Mouse (Mus musculus): Measurements from ENCODE around the gene Pex7.
A peak's percentile ranks its signal among the peaks of the same experiment; 100 is the strongest.
"Not testable (repeated sequence)": the region's sequence is repeated elsewhere in the genome, so short reads cannot be mapped to it uniquely, and the experiment has no call there.

Pex7 gene

DNA sequence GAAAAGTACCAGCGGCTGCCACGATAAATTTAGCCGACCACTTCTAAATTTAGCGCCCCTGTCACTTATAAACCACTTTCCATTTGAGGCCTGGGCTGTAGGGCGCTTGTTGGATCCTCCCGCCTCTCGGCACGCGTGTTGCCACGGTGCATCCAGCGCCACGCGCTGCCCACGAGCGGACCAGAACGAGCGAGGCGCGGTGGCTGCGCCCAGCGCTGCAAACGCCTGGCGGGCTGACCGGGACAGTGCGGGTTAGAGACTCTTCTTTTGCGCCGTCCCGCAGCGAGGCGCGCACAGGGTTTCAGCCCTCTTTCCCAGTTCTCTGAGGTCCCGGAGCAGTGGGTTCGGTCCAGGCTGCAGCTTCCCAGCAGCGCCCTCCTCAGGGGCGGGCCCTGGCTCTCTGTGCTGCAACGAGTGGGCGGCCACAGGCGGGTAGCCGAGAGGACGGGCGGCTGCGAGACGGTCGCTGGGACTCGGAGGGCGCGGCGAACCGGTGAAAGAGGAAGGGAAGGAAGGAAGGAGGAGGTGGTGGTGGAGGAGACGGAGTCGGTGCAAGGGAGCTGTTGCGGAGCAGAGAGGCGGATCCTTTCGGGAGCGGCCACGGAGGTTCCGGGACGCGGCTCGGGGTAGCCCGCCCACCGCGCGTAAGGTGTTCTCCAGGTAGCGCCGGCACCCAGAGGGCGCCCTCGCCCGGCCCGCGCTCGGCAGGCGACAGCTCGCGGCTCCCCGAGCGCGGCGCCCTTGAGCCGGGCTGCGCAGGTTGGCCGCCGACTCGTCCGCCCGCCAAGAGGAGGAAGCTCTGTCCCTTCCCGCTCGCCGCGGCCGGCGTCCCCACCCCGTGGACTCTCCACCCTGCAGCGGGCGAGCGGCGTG is 26.3 kb upstream of the Pex7 start:
- DNase-seq (ENCODE audit: low spot score in 2 of 2), result peak in 1 of 2 experiments; percentile 53

- no peak for DNase-seq (ENCODE audit: low spot score in 2 of 2)
Observed at GRCm38 (mm10) chr10:19932986-19933385, 25.5 kb upstream of the Pex7 start.

GRCm38 (mm10) chr10:19928205-19928604 is 20.7 kb upstream of the Pex7 start:
- no peak for DNase-seq (ENCODE audit: low spot score in 2 of 2)

- DNase-seq (ENCODE audit: low spot score in 2 of 2), result not testable (repeated sequence)
Observed at GRCm38 (mm10) chr10:19926391-19926897, 19.0 kb upstream of the Pex7 start.

DNA sequence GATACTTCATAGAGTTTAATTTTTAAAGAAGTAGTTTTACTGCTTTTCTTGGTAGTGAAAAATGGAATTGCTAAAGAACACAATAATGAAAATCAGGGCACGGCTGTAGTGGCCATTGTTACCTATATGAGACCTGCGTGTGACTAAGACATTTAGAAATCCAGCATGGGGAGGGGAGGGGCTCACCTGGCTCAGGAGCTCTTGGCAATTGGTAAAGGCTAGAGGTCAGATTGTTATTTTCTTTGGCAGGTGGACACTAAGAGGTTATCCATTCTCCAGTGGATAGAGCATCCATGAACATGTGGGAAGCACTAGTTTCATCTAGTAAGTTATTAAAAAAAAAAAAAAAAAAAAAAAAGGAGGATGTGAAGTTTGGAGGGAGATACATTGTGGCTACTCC is 16.8 kb upstream of the Pex7 start:
- no peak for DNase-seq (ENCODE audit: low spot score in 2 of 2)

DNA sequence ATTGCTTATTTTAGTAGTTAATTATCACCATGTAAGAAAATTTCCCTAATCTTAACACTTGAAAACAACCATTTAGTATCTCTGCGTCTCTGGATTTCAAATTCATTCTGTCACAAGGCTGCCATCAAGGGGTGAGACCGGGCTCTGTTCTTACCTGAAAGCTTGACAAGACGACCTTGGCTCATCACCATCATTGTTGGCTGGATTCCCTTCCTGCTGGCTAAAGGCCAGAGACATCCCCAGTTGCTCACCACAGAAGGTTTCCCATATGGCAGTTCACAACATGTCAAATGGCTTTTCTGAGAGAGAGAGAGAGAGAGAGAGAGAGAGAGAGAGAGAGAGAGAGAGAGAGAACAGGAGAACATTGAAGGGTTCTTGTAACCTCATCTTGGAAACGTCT is 14.9 kb upstream of the Pex7 start:
- DNase-seq (ENCODE audit: low spot score in 2 of 2), result peak; percentile 53 to 92

DNA sequence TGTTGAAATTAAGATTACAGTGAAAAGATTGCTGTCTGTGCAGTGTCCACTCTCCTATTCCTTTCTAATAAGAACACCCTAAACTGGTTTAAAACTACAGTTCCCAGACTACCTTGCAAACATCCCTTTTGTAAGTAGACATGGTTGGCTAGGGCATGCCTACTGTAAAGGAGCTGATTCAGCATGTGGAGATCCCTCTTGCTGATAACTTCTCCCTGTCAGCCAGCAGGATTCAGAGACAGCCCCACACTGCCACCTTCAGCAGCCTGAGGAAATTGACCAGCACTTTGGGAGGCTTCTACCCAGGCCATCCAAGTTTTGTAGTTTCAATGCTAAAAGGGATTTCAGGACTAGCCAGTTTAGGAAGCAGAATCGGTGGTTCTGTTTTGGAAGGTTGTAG is 7.8 kb upstream of the Pex7 start:
- DNase-seq (ENCODE audit: low spot score in 2 of 2), result peak; percentile 37 to 55

DNA sequence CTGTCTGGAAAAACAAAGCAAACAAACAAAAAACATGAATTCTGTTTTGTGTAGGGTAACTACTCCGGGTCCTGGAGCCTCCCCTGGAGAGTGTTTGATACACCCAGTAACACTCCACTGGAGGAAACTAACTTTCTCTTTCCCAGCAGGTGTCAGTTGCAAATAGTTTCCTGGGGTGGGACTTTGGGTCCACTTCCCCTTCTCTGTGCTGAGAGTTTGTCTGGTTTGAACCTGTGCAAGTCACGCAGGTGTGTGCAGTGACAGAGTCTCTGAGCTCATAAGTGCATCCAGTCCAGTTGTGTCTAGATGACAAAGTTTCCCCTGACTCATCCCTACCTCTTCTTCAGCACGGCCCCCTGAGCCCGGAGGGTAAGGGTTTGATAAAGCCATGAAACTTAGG is 6.3 kb upstream of the Pex7 start:
- no peak for DNase-seq (ENCODE audit: low spot score in 2 of 2)

- no peak for DNase-seq (ENCODE audit: low spot score in 2 of 2)
Observed at GRCm38 (mm10) chr10:19911583-19911982, 4.1 kb upstream of the Pex7 start.

DNA sequence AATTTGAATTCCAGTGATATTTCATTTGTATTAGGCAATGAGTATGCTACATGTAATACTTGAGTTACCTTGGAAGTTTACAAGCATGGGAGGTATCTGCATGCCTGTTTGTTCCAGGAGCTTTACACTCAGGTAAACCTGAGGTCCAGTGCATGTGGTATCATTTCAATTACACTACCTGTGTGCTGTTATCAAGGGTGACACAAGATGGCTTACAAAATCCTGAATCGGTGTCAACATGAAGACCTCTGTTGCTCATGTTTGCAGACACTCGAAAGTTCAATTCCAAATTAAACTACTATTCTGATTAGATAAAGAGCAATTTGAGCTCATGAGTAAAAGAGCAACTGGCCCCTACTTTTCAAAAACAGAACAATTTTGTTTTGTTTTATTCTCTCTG is 3.0 kb upstream of the Pex7 start:
- no peak for DNase-seq (ENCODE audit: low spot score in 2 of 2)

GRCm38 (mm10) chr10:19908076-19908475 is 587 bp upstream of the Pex7 start:
- no peak for DNase-seq (ENCODE audit: low spot score in 2 of 2)

GRCm38 (mm10) chr10:19904077-19904820 is 3.2 kb downstream of the Pex7 start:
- DNase-seq (ENCODE audit: low spot score in 2 of 2), result no peak

- DNase-seq (ENCODE audit: low spot score in 2 of 2), result no peak
Observed at GRCm38 (mm10) chr10:19901992-19902391, 5.5 kb downstream of the Pex7 start.

DNA sequence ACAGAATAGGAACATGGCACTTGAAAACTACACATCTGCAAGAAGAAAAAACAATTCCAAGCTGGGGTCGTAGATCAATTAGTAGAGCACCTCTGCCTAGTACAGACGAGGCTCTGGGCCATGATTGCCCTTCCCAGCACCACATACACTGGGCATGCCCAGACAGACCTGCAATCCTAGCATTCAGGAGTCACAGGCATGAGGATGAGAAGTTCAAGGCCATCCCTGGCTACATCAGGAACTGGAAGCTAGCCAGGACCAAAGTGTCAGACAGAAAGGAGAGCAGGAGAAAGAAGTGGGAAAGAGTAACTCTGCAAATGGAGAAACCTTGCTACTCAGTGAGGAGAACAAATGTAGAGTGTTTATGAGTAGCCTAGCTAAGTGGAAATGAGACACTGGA is 7.3 kb downstream of the Pex7 start:
- no peak for DNase-seq (ENCODE audit: low spot score in 2 of 2)

- peak in 1 of 2 experiments; percentile 28 for DNase-seq (ENCODE audit: low spot score in 2 of 2)
Observed at GRCm38 (mm10) chr10:19893976-19894375, 13.5 kb downstream of the Pex7 start.

DNA sequence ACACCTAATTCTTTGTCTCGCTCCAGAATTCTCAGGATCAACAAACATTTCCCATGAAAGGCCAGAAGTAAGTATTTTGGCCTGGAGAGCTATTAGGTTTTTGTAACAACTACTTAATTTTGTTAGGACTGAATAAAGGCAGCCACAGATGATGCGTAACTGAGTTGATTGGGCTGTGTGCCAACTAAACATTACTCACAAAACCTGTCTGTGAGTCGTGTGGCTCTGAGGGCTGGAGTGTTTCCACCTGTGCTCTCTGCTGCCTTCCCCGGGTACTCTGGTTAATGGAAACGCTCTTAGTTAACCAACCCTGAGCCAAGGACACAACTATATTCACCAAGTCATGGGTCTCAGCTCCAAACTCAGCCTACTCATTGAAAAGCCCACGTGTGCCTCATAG is 14.3 kb downstream of the Pex7 start:
- DNase-seq (ENCODE audit: low spot score in 2 of 2), result no peak

- DNase-seq (ENCODE audit: low spot score in 2 of 2), result no peak
Observed at GRCm38 (mm10) chr10:19891686-19892085, 15.8 kb downstream of the Pex7 start.

DNA sequence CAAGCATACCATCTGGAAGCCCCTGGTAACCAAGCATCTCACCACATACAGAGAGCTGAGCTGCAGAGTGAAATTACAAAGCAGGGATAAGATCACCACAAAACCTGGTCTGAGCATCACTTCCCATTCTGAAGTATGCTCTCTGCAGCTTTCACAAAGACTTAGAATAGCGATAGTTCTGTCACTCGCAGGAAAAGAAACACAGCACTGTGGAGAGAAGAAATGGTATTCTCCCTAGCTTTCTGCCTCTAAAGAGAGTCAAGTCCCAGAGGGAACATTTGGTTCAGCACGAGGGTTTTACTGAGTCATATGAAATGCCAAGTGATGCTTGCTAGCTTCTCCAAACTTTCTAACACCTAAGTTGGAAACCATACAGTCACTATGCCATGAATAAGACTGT is 17.6 kb downstream of the Pex7 start:
- DNase-seq (ENCODE audit: low spot score in 2 of 2), result no peak

GRCm38 (mm10) chr10:19886249-19886648 is 21.2 kb downstream of the Pex7 start:
- no peak for DNase-seq (ENCODE audit: low spot score in 2 of 2)

GRCm38 (mm10) chr10:19884409-19884808 is 23.1 kb downstream of the Pex7 start:
- DNase-seq (ENCODE audit: low spot score in 2 of 2), result no peak

- no peak for DNase-seq (ENCODE audit: low spot score in 2 of 2)
Observed at GRCm38 (mm10) chr10:19880437-19880836, 27.1 kb downstream of the Pex7 start.

- no peak for DNase-seq (ENCODE audit: low spot score in 2 of 2)
Observed at GRCm38 (mm10) chr10:19879161-19879560, 28.3 kb downstream of the Pex7 start.

GRCm38 (mm10) chr10:19877679-19878078 is 29.8 kb downstream of the Pex7 start:
- DNase-seq (ENCODE audit: low spot score in 2 of 2), result no peak

All from cerebellum, postnatal 4 days (tissue).